Mouse (Mus musculus) megakaryocyte, embryonic 14.5 days (primary cell): ENCODE data around the gene Kat6b.

Experiments used
- FLI1 ChIP-seq: IDR thresholded peaks from 2 replicates; pipeline ENCODE4 v1.6.1; 2012; ENCODE audit warnings: low read length, inconsistent platforms, mixed read lengths
- GATA1 ChIP-seq: IDR thresholded peaks from 3 replicates; pipeline ENCODE4 v1.6.1; 2012; ENCODE audit warnings: mixed read lengths, low read length, inconsistent platforms, borderline replicate concordance

GRCm38 (mm10) chr14:21583051-21583450, 101.8 kb downstream of the Kat6b start:
- TF ChIP-seq GATA1: no peak
- no peak for TF ChIP-seq FLI1
